Mouse (Mus musculus) retina, embryonic 14.5 days (tissue): Measurements from ENCODE around the gene Helb.

ENCODE experiments used
- DNase-seq: peaks from one replicate; pipeline ENCODE4 v3.0.0-alpha.2; 2015; ENCODE audit warnings: low spot score

The Helb gene

GRCm38 (mm10) chr10:120092548-120092947, 20.2 kb downstream of the Helb start:
- no peak for DNase-seq

- no peak for DNase-seq
These were observed 34.9 kb downstream of the Helb start for GRCm38 (mm10) chr10:120077850-120078249.

- DNase-seq, result no peak
These were observed 46.5 kb downstream of the Helb start for GRCm38 (mm10) chr10:120066319-120066718.

- peak; percentile 78 for DNase-seq
These were observed 48.4 kb downstream of the Helb start for GRCm38 (mm10) chr10:120064424-120064823.

- no peak for DNase-seq
These were observed 51.3 kb downstream of the Helb start for GRCm38 (mm10) chr10:120061238-120062130.

GRCm38 (mm10) chr10:120060579-120061237, 52.1 kb downstream of the Helb start:
- DNase-seq, result no peak

- DNase-seq, result no peak
These were observed 68.0 kb downstream of the Helb start for GRCm38 (mm10) chr10:120044714-120045234.

GRCm38 (mm10) chr10:120044237-120044636, 68.5 kb downstream of the Helb start:
- no peak for DNase-seq

GRCm38 (mm10) chr10:120038194-120038593, 74.6 kb downstream of the Helb start:
- DNase-seq, result no peak

- DNase-seq, result peak; percentile 32
These were observed 77.0 kb downstream of the Helb start for GRCm38 (mm10) chr10:120035824-120036223.

- DNase-seq, result peak; percentile 45
These were observed 77.5 kb downstream of the Helb start for GRCm38 (mm10) chr10:120035211-120035733.

GRCm38 (mm10) chr10:120033866-120034265, 78.9 kb downstream of the Helb start:
- no peak for DNase-seq
